Mouse (Mus musculus): Measurements from ENCODE around the gene Cyp26b1.

Gene Cyp26b1

GRCm38 (mm10) chr6:84566825-84567224 lies 26.9 kb downstream of the Cyp26b1 start:
- no peak for DNase-seq (ENCODE audit: low read depth in 1 of 2, low spot score in 2 of 2)

- no peak for DNase-seq (ENCODE audit: low read depth in 1 of 2, low spot score in 2 of 2)
These were observed 28.5 kb downstream of the Cyp26b1 start for GRCm38 (mm10) chr6:84565245-84565644.

- DNase-seq (ENCODE audit: low read depth in 1 of 2, low spot score in 2 of 2) = no peak
These were observed 30.8 kb downstream of the Cyp26b1 start for GRCm38 (mm10) chr6:84562948-84563347.

- no peak for DNase-seq (ENCODE audit: low read depth in 1 of 2, low spot score in 2 of 2)
These were observed 32.5 kb downstream of the Cyp26b1 start for GRCm38 (mm10) chr6:84561171-84561570.

GRCm38 (mm10) chr6:84549852-84550437 lies 43.8 kb downstream of the Cyp26b1 start:
- no peak for DNase-seq (ENCODE audit: low read depth in 1 of 2, low spot score in 2 of 2)

- DNase-seq (ENCODE audit: low read depth in 1 of 2, low spot score in 2 of 2) = no peak
These were observed 48.3 kb downstream of the Cyp26b1 start for GRCm38 (mm10) chr6:84545428-84545827.

- DNase-seq (ENCODE audit: low read depth in 1 of 2, low spot score in 2 of 2) = no peak
These were observed 49.3 kb downstream of the Cyp26b1 start for GRCm38 (mm10) chr6:84544359-84544758.

GRCm38 (mm10) chr6:84543516-84543915 lies 50.2 kb downstream of the Cyp26b1 start:
- no peak for DNase-seq (ENCODE audit: low read depth in 1 of 2, low spot score in 2 of 2)

- no peak for DNase-seq (ENCODE audit: low read depth in 1 of 2, low spot score in 2 of 2)
These were observed 53.8 kb downstream of the Cyp26b1 start for GRCm38 (mm10) chr6:84539924-84540323.

- no peak for DNase-seq (ENCODE audit: low read depth in 1 of 2, low spot score in 2 of 2)
These were observed 55.0 kb downstream of the Cyp26b1 start for GRCm38 (mm10) chr6:84538681-84539080.

- no peak for DNase-seq (ENCODE audit: low read depth in 1 of 2, low spot score in 2 of 2)
These were observed 56.0 kb downstream of the Cyp26b1 start for GRCm38 (mm10) chr6:84537611-84538197.

- no peak for DNase-seq (ENCODE audit: low read depth in 1 of 2, low spot score in 2 of 2)
These were observed 58.8 kb downstream of the Cyp26b1 start for GRCm38 (mm10) chr6:84534944-84535343.

- no peak for DNase-seq (ENCODE audit: low read depth in 1 of 2, low spot score in 2 of 2)
These were observed 63.8 kb downstream of the Cyp26b1 start for GRCm38 (mm10) chr6:84529912-84530311.

GRCm38 (mm10) chr6:84524901-84525601 lies 68.7 kb downstream of the Cyp26b1 start:
- no peak for DNase-seq (ENCODE audit: low read depth in 1 of 2, low spot score in 2 of 2)

All from monocyte, adult 2 months (primary cell).